Mouse (Mus musculus) liver, postnatal 0 days (tissue): ENCODE data around the gene Higd2a.

Experiments used
- CTCF ChIP-seq: sonication (generic); IDR thresholded peaks from 2 replicates; pipeline ENCODE4 v1.5.1; 2016; ENCODE audit warnings: antibody characterized with exemption, low read depth
- EP300 ChIP-seq: IDR thresholded peaks from 2 replicates; pipeline ENCODE4 v1.6.1; 2016; ENCODE audit warnings: antibody characterized with exemption, low read depth, mild to moderate bottlenecking

GRCm38 (mm10) chr13:54589996-54590951 is at the start of gene Higd2a, which contains the start of gene Nop16:
- TF ChIP-seq CTCF (no peak), EP300 (no peak)
